Mouse (Mus musculus): ENCODE data around the gene Actn3. TPM values are rescaled to one million over a fixed set of nuclear protein-coding genes. Genes with fewer than 3 reads are reported as not detected.

The Actn3 gene
- polyA plus RNA-seq, 1 experiment from 2014 or later: 0.20 TPM

DNA sequence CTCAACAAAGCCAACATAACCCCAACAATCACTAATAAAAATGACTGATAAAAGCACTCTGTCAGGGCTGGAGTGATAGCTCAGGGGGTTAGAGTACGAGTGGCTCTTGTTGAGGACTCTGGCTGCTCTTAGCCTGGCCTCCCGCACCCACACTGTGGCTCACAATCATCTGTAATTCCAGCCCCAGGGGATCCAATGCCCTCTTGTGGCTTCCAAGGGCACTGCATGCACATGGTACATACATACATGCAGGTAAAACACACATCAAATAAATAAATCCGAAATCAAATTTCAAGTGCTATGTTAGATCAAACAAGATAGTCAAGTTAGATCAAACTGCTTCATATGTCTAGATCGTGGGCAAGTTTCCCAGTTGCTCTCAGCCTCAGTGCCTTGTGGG lies 30.4 kb upstream of the Actn3 start:
- Histone ChIP-seq H3K27ac (ENCODE audit: low read depth) (no peak overlapping the region), H3K4me3 (ENCODE audit: low read depth, low read length) (no peak overlapping the region), H3K36me3 (replicated peaks; ENCODE audit: insufficient read depth, low read length) (peaks cover 33% of the 10 kb centered on the region), H3K9me3 (ENCODE audit: low read length) (no peaks in the 10 kb centered on the region), H3K4me1 (ENCODE audit: insufficient read depth) (peaks cover 7% of the 10 kb centered on the region), H3K27me3 (ENCODE audit: insufficient read depth, low read length) (no peaks in the 10 kb centered on the region), H3K9ac (replicated peaks) (no peak overlapping the region), H3K4me2 (ENCODE audit: low read depth, low read length) (no peak overlapping the region)
- TF ChIP-seq CTCF (IDR thresholded peaks at IDR 0.05; ENCODE audit: low read depth): peak; percentile 85
- no peak for TF ChIP-seq EP300 (IDR thresholded peaks at IDR 0.05; ENCODE audit: low read depth)
- ATAC-seq (no peak), DNase-seq (peak; percentile 65)
- 84% methylated on average over 4 of the region's 4 CpGs for WGBS (ENCODE audit: insufficient replicate concordance)

DNA sequence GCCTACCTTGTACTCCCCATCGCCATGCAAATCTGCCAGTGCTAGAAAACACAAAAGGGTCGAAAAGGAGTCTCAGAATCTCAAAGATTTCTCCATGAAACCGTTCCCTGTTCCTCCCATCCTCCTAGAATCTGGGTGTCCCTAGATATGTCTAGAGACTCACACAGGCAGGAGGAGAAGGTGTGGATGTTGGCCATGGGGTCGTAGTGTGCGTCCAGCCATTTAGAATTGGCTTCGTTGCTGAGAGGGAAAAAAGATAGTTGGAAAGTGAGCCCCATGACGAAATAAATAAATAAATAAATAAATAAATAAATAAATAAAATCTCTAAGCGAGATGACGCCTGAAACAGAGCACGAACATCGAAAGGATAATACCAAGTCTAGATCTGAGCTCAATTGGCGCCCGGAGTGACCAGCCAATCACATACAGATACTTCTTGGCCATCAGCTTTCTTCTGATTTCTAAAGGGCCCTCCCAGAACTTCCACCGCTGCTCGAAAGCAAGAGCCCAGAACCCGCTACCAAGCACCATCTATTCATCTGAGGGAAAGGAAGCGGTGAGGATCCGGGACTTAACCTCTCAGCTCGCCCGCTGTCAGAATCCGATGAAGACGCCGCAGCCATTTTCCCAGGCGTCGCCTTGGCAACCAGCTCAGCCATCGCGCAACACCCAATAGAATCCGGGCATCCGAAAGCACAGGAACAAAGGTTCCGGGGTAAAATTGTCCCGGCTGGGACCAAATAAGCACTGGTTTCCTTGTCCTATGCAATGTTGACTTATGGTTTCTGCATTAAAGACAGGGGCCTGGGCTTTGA lies 28.5 kb upstream of the Actn3 start, which contains the start of gene Bbs1:
Bbs1 (minus strand) TSS at position 650 of the 816 bp plus-strand sequence.
- WGBS (ENCODE audit: insufficient replicate concordance): 10% methylated on average over 31 of the region's 31 CpGs
- DNase-seq (peak; percentile 86), ATAC-seq (peak; percentile 77)
- TF ChIP-seq CTCF (IDR thresholded peaks at IDR 0.05; ENCODE audit: low read depth): no peak
- TF ChIP-seq EP300 (IDR thresholded peaks at IDR 0.05; ENCODE audit: low read depth): no peak
- H3K9me3 ChIP-seq (ENCODE audit: low read length): no peaks in the 10 kb centered on the region
- H3K4me1 ChIP-seq (ENCODE audit: insufficient read depth): peaks cover 7% of the 10 kb centered on the region
- peak within 1 kb of the TSS; percentile 93 for H3K4me2 ChIP-seq (ENCODE audit: low read depth, low read length)
- H3K36me3 ChIP-seq (replicated peaks; ENCODE audit: insufficient read depth, low read length): peaks cover 25% of the 10 kb centered on the region; the same call in 1 of the 2 replicates
- no peaks in the 10 kb centered on the region for H3K27me3 ChIP-seq (ENCODE audit: insufficient read depth, low read length)
- peak within 1 kb of the TSS; percentile 63 for H3K9ac ChIP-seq (replicated peaks)
- no peak within 1 kb of the TSS for H3K27ac ChIP-seq (ENCODE audit: low read depth)
- peak within 1 kb of the TSS; percentile 74 for H3K4me3 ChIP-seq (ENCODE audit: low read depth, low read length)

DNA sequence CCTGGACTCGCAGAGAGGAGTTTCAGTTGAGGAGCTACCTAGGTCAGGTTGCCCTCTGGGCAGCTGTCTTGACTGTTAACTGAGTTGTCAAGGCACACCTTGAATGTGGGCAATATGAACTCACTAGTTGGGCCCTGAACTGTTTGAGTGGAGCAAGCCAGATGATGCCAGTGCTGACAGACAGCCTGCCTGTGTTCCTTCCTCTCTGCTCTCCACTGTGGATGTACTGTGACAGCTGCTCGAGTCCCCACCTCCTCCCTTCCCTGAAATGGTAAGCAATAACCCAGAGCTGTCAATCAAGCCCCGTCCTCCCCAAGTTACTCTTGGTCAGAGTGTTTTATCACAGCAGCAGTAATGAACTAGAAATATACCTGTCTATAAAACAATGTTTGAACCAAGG lies 22.2 kb upstream of the Actn3 start:
- Histone ChIP-seq H3K27me3 (ENCODE audit: insufficient read depth, low read length) (no peaks in the 10 kb centered on the region), H3K36me3 (replicated peaks; ENCODE audit: insufficient read depth, low read length) (no peaks in the 10 kb centered on the region)

DNA sequence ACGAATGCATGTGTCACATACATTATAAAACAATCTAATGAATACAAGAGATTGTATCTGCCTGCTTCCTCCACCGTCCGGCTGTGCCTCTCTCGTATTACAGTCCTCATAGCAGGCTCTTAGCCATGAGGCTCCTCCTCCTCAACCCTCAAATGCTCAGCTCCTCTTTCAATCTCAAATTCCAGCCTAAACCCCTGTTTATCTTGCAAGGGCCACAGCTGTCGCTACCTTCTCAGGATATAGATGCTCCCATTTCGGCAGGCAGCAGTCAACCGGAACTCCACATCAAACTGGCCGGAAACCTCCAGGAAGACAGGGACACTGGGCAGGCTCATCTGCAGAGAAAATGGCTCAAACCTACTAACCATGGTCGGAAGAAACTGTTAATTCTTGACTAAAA lies 21.3 kb upstream of the Actn3 start:
- no peak for DNase-seq

More for the DNA sequence above, 22.2 kb upstream of the Actn3 start:
- no peaks in the 10 kb centered on the region for H3K4me1 ChIP-seq (ENCODE audit: insufficient read depth)
- TF ChIP-seq EP300 (IDR thresholded peaks at IDR 0.05; ENCODE audit: low read depth) (no peak), CTCF (IDR thresholded peaks at IDR 0.05; ENCODE audit: low read depth) (no peak)
- DNase-seq (no peak), ATAC-seq (no peak)
- no peak overlapping the region for H3K4me3 ChIP-seq (ENCODE audit: low read depth, low read length)
- H3K9ac ChIP-seq (replicated peaks): no peak overlapping the region
- 51% methylated on average over 3 of the region's 3 CpGs for WGBS (ENCODE audit: insufficient replicate concordance)
- no peaks in the 10 kb centered on the region for H3K9me3 ChIP-seq (ENCODE audit: low read length)
- no peak overlapping the region for H3K4me2 ChIP-seq (ENCODE audit: low read depth, low read length)
- no peak overlapping the region for H3K27ac ChIP-seq (ENCODE audit: low read depth)

DNA sequence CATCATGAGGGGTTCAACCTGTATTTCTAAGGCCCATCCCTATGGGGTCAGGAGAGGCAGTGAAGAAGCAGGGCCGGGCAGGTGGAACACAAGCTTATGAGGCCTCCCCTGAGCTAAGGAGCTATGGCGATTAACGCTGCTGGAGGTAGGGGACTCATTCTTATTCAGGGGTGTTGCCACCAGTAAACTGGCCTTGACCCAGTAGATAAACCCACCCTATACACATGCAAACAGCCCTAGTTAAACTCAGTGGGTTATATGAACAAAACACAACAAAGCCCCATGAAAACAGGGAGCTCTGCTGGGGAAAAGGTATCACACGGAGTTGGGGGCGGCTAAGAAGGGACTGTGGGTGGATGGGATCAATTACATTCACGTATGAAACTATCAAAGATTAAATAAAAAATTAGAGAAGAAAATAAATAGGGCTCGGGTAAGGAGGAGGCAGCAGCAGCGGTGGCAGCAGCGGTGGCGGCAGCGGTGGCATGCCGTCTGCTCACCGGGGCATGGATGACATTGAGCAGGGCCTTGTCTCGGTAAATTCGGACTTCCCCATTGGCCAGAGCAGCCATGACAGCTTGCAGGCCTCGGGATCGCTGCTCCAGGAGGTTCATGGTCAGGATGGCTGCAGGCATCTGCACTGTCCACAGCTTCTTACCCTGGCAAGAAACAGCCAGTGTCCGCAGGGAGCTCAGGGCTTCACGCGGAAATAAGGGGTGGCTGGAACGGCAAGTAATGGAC lies 19.2 kb upstream of the Actn3 start:
- no peak overlapping the region for H3K9ac ChIP-seq (replicated peaks)
- H3K4me2 ChIP-seq (ENCODE audit: low read depth, low read length): no peak overlapping the region
- no peak for ATAC-seq
- H3K4me3 ChIP-seq (ENCODE audit: low read depth, low read length): no peak overlapping the region
- H3K36me3 ChIP-seq (replicated peaks; ENCODE audit: insufficient read depth, low read length): no peaks in the 10 kb centered on the region
- no peak for DNase-seq
- no peak overlapping the region for H3K27ac ChIP-seq (ENCODE audit: low read depth)
- WGBS (ENCODE audit: insufficient replicate concordance): 70% methylated on average over 21 of the region's 21 CpGs
- H3K27me3 ChIP-seq (ENCODE audit: insufficient read depth, low read length): no peaks in the 10 kb centered on the region
- H3K9me3 ChIP-seq (ENCODE audit: low read length): no peaks in the 10 kb centered on the region
- peaks cover 2% of the 10 kb centered on the region; the same call in 1 of the 2 replicates for H3K4me1 ChIP-seq (ENCODE audit: insufficient read depth)
- no peak for TF ChIP-seq EP300 (IDR thresholded peaks at IDR 0.05; ENCODE audit: low read depth)
- TF ChIP-seq CTCF (IDR thresholded peaks at IDR 0.05; ENCODE audit: low read depth): no peak

More for the DNA sequence above, 21.3 kb upstream of the Actn3 start:
- Histone ChIP-seq H3K4me1 (ENCODE audit: insufficient read depth) (no peaks in the 10 kb centered on the region), H3K36me3 (replicated peaks; ENCODE audit: insufficient read depth, low read length) (no peaks in the 10 kb centered on the region), H3K4me3 (ENCODE audit: low read depth, low read length) (no peak overlapping the region), H3K27ac (ENCODE audit: low read depth) (no peak overlapping the region), H3K27me3 (ENCODE audit: insufficient read depth, low read length) (no peaks in the 10 kb centered on the region), H3K4me2 (ENCODE audit: low read depth, low read length) (no peak overlapping the region), H3K9ac (replicated peaks) (no peak overlapping the region), H3K9me3 (ENCODE audit: low read length) (no peaks in the 10 kb centered on the region)
- TF ChIP-seq EP300 (IDR thresholded peaks at IDR 0.05; ENCODE audit: low read depth) (no peak), CTCF (IDR thresholded peaks at IDR 0.05; ENCODE audit: low read depth) (no peak)
- 73% methylated on average over 9 of the region's 9 CpGs for WGBS (ENCODE audit: insufficient replicate concordance)
- no peak for ATAC-seq

DNA sequence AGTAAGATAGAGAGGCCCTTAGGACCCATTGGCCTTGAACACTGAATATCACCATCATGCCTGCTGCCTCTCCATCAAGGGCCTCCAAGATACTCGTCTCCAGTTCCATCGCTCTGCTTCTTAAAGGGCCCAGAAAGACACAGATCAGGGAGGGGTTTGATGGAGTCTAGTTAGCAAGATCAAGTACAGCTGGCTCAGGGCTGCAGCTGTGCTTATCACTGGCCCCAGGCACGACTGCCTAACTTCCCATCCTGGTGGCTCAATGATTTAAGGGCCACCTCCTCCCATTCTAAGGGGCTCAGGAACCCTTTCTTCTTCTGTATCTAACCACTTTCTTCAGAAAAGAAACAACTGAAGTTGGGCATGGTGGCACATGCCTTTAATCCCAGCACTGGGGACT lies 14.1 kb upstream of the Actn3 start:
- Histone ChIP-seq H3K9me3 (ENCODE audit: low read length) (no peaks in the 10 kb centered on the region), H3K27me3 (ENCODE audit: insufficient read depth, low read length) (no peaks in the 10 kb centered on the region), H3K9ac (replicated peaks) (no peak overlapping the region), H3K27ac (ENCODE audit: low read depth) (no peak overlapping the region), H3K36me3 (replicated peaks; ENCODE audit: insufficient read depth, low read length) (no peaks in the 10 kb centered on the region), H3K4me3 (ENCODE audit: low read depth, low read length) (no peak overlapping the region), H3K4me2 (ENCODE audit: low read depth, low read length) (no peak overlapping the region), H3K4me1 (ENCODE audit: insufficient read depth) (peaks cover 9% of the 10 kb centered on the region)
- TF ChIP-seq EP300 (IDR thresholded peaks at IDR 0.05; ENCODE audit: low read depth): peak; percentile 63
- TF ChIP-seq CTCF (IDR thresholded peaks at IDR 0.05; ENCODE audit: low read depth): no peak
- WGBS (ENCODE audit: insufficient replicate concordance): 39% methylated on average over 3 of the region's 3 CpGs
- ATAC-seq: peak; percentile 82
- DNase-seq: peak; percentile 40
